Mouse (Mus musculus): ENCODE measurements around the gene Ehd4. TPM values are rescaled to one million over a fixed set of nuclear protein-coding genes. Genes with fewer than 3 reads are reported as not detected.

The Ehd4 gene
- polyA plus RNA-seq, 1 experiment from 2014 or later, result 17.5 TPM

DNA sequence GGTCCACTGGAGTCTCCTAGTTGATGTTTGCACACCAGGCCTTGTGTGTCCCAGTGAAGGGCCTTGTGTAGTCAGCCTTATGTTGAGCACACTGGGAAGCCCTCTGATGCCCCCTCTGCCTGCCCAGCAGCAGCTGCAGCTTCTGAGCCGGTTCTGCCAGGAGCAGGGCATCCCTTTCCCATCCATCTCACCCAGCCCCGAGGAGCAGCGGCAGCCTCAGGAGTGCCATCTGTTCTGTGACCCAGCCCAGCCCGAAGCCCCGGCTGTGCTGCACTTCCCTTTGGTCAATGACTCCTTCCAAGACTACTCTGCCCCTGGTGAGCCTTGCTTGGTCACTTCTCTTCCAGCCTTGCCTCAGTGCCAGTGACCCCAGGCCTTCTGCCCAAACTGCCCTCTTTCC, 113.4 kb downstream of the Ehd4 start:
- Histone ChIP-seq H3K4me2 (ENCODE audit: low read depth, low read length) (no peak overlapping the region), H3K27me3 (ENCODE audit: control insufficient read depth, insufficient read depth, low read depth, low read length) (no peaks in the 10 kb centered on the region), H3K9ac (ENCODE audit: low read depth, low read length) (no peak overlapping the region), H3K4me1 (ENCODE audit: control insufficient read depth, low read depth, low read length) (no peaks in the 10 kb centered on the region; the same call in 1 of the 2 replicates), H3K4me3 (ENCODE audit: low read depth, low read length) (no peak overlapping the region), H3K27ac (ENCODE audit: low read length) (no peak overlapping the region), H3K9me3 (replicated peaks; ENCODE audit: control insufficient read depth, low read length) (no peaks in the 10 kb centered on the region), H3K36me3 (ENCODE audit: control insufficient read depth, insufficient read depth) (no peaks in the 10 kb centered on the region)
- ATAC-seq (ENCODE audit: low read depth), result no peak
- WGBS (ENCODE audit: insufficient replicate concordance), result 74% methylated on average over 5 of the region's 5 CpGs

Other genes starting within 250 kb of the Ehd4 start
- gene Mapkbp1, start 181.9 kb downstream of the Ehd4 start, polyA plus RNA-seq (2015; fragmentation: Nextera tagmentation; extraction: Ambion mirVana), result 0.19 and 0.25 TPM in 2 replicates
- gene Jmjd7, start 127.1 kb downstream of the Ehd4 start, polyA plus RNA-seq (2015; fragmentation: Nextera tagmentation; extraction: Ambion mirVana), result 3.9 and 4.0 TPM in 2 replicates
- 0.56 and 1.1 TPM in 2 replicates for gene Gm28042, start 127.1 kb downstream of the Ehd4 start, polyA plus RNA-seq (2015; fragmentation: Nextera tagmentation; extraction: Ambion mirVana)
- gene Pla2g4b, start 121.2 kb downstream of the Ehd4 start, polyA plus RNA-seq (2015; fragmentation: Nextera tagmentation; extraction: Ambion mirVana), result 0.13 and 0.36 TPM in 2 replicates
- gene Pla2g4e, start 90.7 kb upstream of the Ehd4 start, polyA plus RNA-seq (2015; fragmentation: Nextera tagmentation; extraction: Ambion mirVana), result not detected in 2 replicates
- gene Pla2g4d, start 134.6 kb upstream of the Ehd4 start, polyA plus RNA-seq (2015; fragmentation: Nextera tagmentation; extraction: Ambion mirVana), result not detected in 2 replicates
- not detected in 2 replicates for gene Pla2g4f, start 159.6 kb upstream of the Ehd4 start, polyA plus RNA-seq (2015; fragmentation: Nextera tagmentation; extraction: Ambion mirVana)
- gene Vps39, start 198.5 kb upstream of the Ehd4 start, polyA plus RNA-seq (2015; fragmentation: Nextera tagmentation; extraction: Ambion mirVana), result 6.9 and 7.5 TPM in 2 replicates
- gene Ganc, start 249.3 kb upstream of the Ehd4 start, polyA plus RNA-seq (2015; fragmentation: Nextera tagmentation; extraction: Ambion mirVana), result 6.1 and 7.2 TPM in 2 replicates
- gene Tmem87a, start 249.5 kb upstream of the Ehd4 start, polyA plus RNA-seq (2015; fragmentation: Nextera tagmentation; extraction: Ambion mirVana), result 2.7 and 3.4 TPM in 2 replicates